Mouse (Mus musculus): ENCODE data around the gene Lrsam1. TPM values are rescaled to one million over a fixed set of nuclear protein-coding genes. Genes with fewer than 3 reads are reported as not detected.

The Lrsam1 gene
- polyA plus RNA-seq, 1 experiment from 2014 or later, result 7.8 TPM

Other genes with a start within 250 kb of the Lrsam1 start
- 78.6 and 80.8 TPM in 2 replicates for gene Cdk9, start 248.5 kb downstream of the Lrsam1 start, polyA plus RNA-seq (2014; fragmentation: Nextera tagmentation; extraction: Ambion mirVana)
- 28.2 and 28.4 TPM in 2 replicates for gene Sh2d3c, start 240.6 kb downstream of the Lrsam1 start, polyA plus RNA-seq (2014; fragmentation: Nextera tagmentation; extraction: Ambion mirVana)
- 0.67 and 0.77 TPM in 2 replicates for gene 6330409D20Rik, start 220.6 kb downstream of the Lrsam1 start, polyA plus RNA-seq (2014; fragmentation: Nextera tagmentation; extraction: Ambion mirVana)
- gene Tor2a, start 204.4 kb downstream of the Lrsam1 start, polyA plus RNA-seq (2014; fragmentation: Nextera tagmentation; extraction: Ambion mirVana), result 71.3 and 75.7 TPM in 2 replicates
- 0.13 and 0.64 TPM in 2 replicates for gene Ttc16, start 186.0 kb downstream of the Lrsam1 start, polyA plus RNA-seq (2014; fragmentation: Nextera tagmentation; extraction: Ambion mirVana)
- 4.3 and 5.6 TPM in 2 replicates for gene Ptrh1, start 185.8 kb downstream of the Lrsam1 start, polyA plus RNA-seq (2014; fragmentation: Nextera tagmentation; extraction: Ambion mirVana)
- gene Cfap157, start 177.2 kb downstream of the Lrsam1 start, polyA plus RNA-seq (2014; fragmentation: Nextera tagmentation; extraction: Ambion mirVana), result 0.21 and 0.75 TPM in 2 replicates
- gene Stxbp1, start 114.4 kb downstream of the Lrsam1 start, polyA plus RNA-seq (2014; fragmentation: Nextera tagmentation; extraction: Ambion mirVana), result 22.6 and 23.5 TPM in 2 replicates
- gene Fam129b, start 85.5 kb downstream of the Lrsam1 start, polyA plus RNA-seq (2014; fragmentation: Nextera tagmentation; extraction: Ambion mirVana), result 31.9 and 34.7 TPM in 2 replicates
- 232 and 269 TPM in 2 replicates for gene Rpl12, start 55 bp downstream of the Lrsam1 start, polyA plus RNA-seq (2014; fragmentation: Nextera tagmentation; extraction: Ambion mirVana)
- gene Slc2a8, start 20.5 kb upstream of the Lrsam1 start, polyA plus RNA-seq (2014; fragmentation: Nextera tagmentation; extraction: Ambion mirVana), result 12.1 and 14.0 TPM in 2 replicates
- 22.0 and 24.5 TPM in 2 replicates for gene Garnl3, start 170.0 kb upstream of the Lrsam1 start, polyA plus RNA-seq (2014; fragmentation: Nextera tagmentation; extraction: Ambion mirVana)

Measured in stomach, embryonic 14.5 days (tissue).